Mouse (Mus musculus) embryonic fibroblast, embryonic 13.5 days (primary cell): Measurements from ENCODE around the gene Pde6b.

Experiments used
- CTCF ChIP-seq: IDR thresholded peaks from 2 replicates; pipeline ENCODE4 v1.5.1; 2011; ENCODE audit warnings: mild to moderate bottlenecking, control low read depth, low read length, moderate library complexity, borderline replicate concordance; ENCODE audit not compliant: insufficient read depth
- POLR2A ChIP-seq: IDR thresholded peaks from 2 replicates; pipeline ENCODE4 v1.6.1; 2011; ENCODE audit warnings: low read depth, mild to moderate bottlenecking, control low read depth, low read length, moderate library complexity

DNA sequence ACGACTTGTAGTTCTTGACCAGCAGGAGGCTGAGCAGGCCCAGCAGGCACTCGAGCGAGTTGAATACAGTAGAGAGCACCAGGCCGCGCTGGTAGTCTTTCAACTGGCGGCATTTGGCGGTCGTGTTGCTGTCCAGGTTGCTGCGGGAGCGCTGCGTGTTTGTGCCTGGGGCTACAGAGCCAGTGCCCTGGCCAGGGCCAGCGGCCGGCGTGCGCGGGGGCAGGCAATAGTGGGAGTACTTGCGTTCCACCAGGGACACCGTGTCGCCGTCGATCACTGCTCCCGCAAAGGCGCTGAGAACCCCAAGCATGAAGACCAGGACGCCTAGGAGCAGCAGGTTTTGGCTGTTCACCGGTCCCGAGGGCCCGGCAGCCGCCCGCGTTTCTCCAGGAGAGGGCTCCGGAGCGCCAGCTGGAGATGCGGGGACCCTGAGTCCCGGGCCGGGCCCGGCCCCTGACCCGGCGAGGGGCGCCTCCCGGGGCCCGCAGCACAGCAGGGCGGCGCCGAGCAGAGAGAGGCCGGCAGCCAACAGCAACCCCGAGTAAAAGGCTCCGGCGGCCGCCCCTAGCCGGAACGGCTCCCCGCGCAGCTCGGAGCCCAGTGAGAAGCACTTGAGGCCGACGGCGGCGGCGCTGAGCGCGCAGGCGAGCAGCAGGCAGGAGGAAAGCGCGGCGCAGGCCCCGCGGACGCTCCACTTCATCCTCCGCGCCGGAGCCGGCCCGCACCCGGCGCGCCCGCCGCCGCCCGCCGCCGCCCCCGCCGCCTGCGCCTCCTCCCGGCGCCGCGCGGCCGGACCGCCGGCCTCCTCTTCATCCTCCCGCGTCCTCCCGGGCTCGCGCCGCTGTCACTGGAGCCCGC, 21.0 kb upstream of the Pde6b start:
- TF ChIP-seq CTCF (no peak), POLR2A (no peak)
